Mouse (Mus musculus) left cerebral cortex, adult 8-10 months (tissue): ENCODE measurements around the gene Izumo1r. TPM values are rescaled to one million over a fixed set of nuclear protein-coding genes. Genes with fewer than 3 reads are reported as not detected.
A peak's percentile ranks its signal among the peaks of the same experiment; 100 is the strongest.
"Not testable (repeated sequence)": the region's sequence is repeated elsewhere in the genome, so short reads cannot be mapped to it uniquely, and the experiment has no call there.

Experiments
- DNase-seq, 2 experiments: peaks; one replicate each; pipeline ENCODE4 v3.0.0; 2022; ENCODE audit warnings: low spot score in 2 of 2
- total RNA-seq, 4 experiments: library from RNA; stranded (reverse); gene quantifications; 2 replicates each; pipeline ENCODE4 v1.2.4; 2022

The Izumo1r gene
- total RNA-seq, 4 experiments from 2014 or later, result not detected

GRCm38 (mm10) chr9:14905956-14906355 is 2.2 kb upstream of the Izumo1r start:
- no peak for DNase-seq

DNA sequence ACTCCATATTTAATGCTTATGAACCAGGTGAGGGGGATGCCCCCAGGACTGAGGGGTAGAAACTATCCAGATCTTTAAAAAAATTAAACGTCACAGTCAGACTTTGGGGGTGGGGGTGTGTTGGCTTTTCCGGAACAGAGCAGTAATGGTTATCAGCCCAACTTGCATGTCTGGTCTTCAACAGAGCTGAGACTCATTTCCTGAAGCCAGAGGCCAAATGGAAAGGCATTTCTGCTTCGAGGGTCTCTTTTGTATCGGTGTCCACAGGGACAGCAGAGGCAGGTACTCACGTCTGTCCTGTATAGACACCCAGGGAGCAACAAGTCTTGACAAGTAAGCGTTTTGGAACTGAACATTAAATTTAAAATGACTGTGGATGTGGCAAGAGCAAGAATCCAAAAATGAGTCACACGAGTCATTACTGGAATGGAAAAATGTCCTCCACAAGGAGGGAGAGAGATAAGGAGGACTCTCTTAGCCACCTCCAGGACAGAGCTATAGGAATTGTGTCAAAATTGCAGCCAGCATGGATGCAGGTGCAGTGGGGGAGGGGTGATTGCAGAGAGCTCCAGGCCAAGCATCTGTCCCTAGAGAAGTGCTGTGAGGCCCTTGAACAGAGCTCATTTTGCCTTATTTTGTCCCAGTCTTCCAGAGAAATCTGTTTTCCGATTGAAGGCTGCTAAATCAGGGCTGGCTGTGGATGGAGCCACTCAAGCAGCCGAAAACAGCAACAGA is 1.2 kb upstream of the Izumo1r start:
- peak in 1 of 2 experiments; percentile 25 for DNase-seq

DNA sequence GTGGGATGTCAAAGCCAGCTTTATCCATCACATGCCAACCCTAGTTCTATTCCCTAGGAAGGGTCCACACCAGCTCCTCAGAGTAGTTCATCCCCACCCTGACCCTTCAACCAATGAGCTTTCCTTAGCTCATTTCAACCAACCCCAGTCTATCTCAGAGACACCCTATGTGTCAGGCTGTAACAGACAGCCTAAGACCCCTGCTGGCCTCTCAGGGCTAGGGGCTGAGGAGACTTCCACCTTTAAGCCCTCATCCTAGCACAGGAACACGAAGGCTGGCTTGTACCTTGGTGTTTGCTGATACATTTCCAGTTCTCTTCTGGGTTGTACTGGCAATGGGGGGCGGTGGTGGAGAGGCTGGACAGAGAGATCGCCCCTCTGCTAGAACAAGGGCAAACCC is 743 bp downstream of the Izumo1r start:
- DNase-seq, result no peak

DNA sequence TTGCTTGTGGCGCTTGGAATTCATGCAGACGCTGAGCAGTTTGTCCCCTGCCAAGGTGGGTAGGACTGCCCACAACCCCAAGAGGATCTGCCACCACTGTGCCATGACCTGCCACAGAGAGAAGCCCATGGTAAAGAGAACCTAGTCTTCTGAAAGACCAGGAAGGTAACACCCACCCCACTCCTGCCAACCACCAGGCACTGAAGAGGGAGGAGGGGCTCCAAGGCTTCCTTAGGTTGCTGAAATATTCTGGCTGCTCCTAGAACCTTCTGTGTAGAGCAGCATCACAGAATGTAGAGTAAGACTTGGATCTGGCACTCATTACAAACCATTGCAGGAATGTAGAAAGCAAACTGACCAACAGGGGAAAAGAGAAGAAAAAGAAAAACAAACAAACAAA is 1.3 kb downstream of the Izumo1r start:
- DNase-seq, result no peak

- no peak for DNase-seq
These were observed 2.0 kb downstream of the Izumo1r start for GRCm38 (mm10) chr9:14901757-14902156.

- no peak for DNase-seq
These were observed 6.6 kb downstream of the Izumo1r start for GRCm38 (mm10) chr9:14897102-14897501.

GRCm38 (mm10) chr9:14895237-14895835 is 8.4 kb downstream of the Izumo1r start:
- no peak for DNase-seq

DNA sequence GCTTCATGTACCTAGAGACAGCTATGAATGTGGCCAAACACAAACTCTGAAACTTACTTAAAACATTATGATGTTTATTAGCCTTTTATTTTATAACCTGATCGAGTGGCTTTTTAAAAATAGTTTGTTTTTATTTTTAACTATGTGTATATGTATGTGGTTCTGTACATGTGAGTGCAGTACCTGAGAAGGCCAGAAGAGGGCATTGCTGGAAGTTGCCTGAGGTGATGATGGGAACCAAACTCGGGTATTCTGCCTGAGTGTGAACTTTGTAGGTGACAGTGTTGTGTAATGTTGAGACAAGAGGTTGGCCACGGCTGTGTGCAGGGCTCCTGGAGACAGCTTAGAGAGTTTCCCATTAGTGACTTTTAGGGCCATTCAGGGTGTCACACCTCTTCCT is 9.1 kb downstream of the Izumo1r start:
- DNase-seq, result no peak

- no peak for DNase-seq
These were observed 10.4 kb downstream of the Izumo1r start for GRCm38 (mm10) chr9:14893388-14893787.

GRCm38 (mm10) chr9:14891891-14892290 is 11.9 kb downstream of the Izumo1r start:
- no peak for DNase-seq

- no peak for DNase-seq
These were observed 13.1 kb downstream of the Izumo1r start for GRCm38 (mm10) chr9:14890699-14891098.

GRCm38 (mm10) chr9:14888671-14889070 is 15.1 kb downstream of the Izumo1r start:
- no peak for DNase-seq

DNA sequence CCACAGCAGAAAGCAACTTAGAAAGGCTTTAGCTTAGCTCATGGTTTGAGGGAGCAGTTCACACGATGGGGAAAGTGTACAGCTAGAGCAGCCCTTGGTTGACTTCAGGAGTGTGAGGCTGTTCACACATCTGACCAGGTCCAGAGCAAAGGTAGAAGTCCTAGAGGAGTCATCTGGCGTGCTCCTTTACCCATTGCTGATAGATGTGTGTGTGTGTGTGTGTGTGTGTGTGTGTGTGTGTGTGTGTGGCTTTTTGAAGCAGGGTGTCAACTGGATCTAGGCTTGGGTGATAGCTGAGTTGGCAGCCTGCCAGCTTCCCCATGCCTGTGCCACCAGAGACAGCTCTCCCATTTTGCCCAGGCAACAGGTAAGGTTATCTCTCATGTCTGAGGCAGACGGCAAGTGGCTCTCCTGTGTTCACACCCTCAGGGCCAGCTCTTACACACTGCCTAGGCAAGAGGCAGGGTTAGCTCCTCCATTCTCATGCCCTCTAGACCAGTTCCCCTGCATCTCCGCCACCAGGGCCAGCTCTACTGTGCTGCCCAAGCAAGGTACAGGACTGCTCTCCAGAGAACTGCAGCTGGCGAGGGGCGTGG is 15.9 kb downstream of the Izumo1r start:
- DNase-seq, result no peak

DNA sequence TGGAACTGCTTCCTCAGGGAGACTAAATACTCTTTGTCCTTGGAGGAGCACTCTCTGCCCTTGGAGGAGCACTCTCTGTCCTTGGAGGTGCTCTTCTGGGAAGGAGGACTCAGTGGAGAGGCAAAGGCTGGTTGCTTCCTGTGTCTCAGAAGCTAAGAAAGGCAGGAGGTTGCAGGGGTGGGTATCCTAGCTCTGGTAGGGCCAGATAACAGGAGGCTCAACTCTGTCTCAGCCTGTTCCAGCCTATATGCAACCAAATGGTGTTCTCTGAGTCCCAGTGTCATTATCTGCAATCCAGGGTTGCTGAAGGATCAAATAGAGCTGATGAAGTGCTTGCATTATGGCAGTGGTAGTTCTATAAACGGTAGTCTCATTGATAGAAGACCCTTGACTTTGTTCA is 17.8 kb downstream of the Izumo1r start:
- DNase-seq, result no peak

- no peak for DNase-seq
These were observed 18.6 kb downstream of the Izumo1r start for GRCm38 (mm10) chr9:14885151-14885550.

GRCm38 (mm10) chr9:14884641-14885040 is 19.1 kb downstream of the Izumo1r start:
- no peak for DNase-seq

DNA sequence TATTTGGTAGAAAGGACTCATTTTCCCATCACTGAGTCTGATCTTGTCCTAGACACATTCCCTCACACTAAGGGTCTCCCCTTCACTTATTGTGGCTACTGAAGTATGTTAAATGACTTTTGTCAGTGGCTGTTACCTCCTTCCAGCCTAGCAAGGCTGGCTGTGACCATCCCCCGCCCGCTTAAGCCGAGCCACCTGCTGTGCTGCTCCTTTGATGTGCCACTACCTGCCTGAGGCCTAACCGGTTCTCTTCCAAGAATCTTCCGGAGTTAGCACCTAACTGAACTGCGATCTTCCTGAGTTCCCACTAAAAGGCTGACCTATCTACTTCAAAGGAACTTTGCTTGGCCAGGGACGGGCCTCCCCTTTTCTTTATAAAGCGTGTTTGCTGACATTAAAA is 27.2 kb downstream of the Izumo1r start:
- DNase-seq, result not testable (repeated sequence)

- no peak for DNase-seq
These were observed 27.8 kb downstream of the Izumo1r start for GRCm38 (mm10) chr9:14875743-14876507.

GRCm38 (mm10) chr9:14872181-14872930 is 31.4 kb downstream of the Izumo1r start:
- no peak for DNase-seq

- DNase-seq, result no peak
These were observed 32.2 kb downstream of the Izumo1r start for GRCm38 (mm10) chr9:14871536-14871935.

GRCm38 (mm10) chr9:14870802-14871201 is 32.9 kb downstream of the Izumo1r start:
- no peak for DNase-seq
